ENCODE assay signal across 20 mouse cellular contexts in genomic region chr8:127585618-127586017, GRCm38 (mm10).
DNase-seq lines count a peak whose midpoint lies in the region; ATAC-seq and TF ChIP-seq lines count a peak whose summit lies in the region.
"Had no signal": no experiment of that assay in that cellular context is flagged by ENCODE, and none has a peak within 500 bp of the region (broad histone marks: within the 10 kb centered on the region; RNA-seq: fewer than 3 reads in every experiment).

No protein-coding gene starts in this region.

- no peaks in the 10 kb centered on the region for H3K9me3 ChIP-seq in heart, embryonic 15.5 days (replicated peaks)
- H3K9me3 ChIP-seq in lung, embryonic 16.5 days (ENCODE audit: control insufficient read depth, low read length): no peaks in the 10 kb centered on the region
- no peaks in the 10 kb centered on the region for H3K9me3 ChIP-seq in hindbrain, postnatal 0 days (ENCODE audit: low read length)
- H3K9me3 ChIP-seq: embryonic facial prominence, embryonic 12.5 days; forebrain, embryonic 15.5 days; hindbrain, embryonic 13.5 days; intestine, embryonic 15.5 days had no signal

- no peaks in the 10 kb centered on the region for H3K36me3 ChIP-seq in heart, embryonic 15.5 days
- no peaks in the 10 kb centered on the region for H3K36me3 ChIP-seq in lung, embryonic 16.5 days (ENCODE audit: control insufficient read depth, insufficient read depth, low read length)
- H3K36me3 ChIP-seq in hindbrain, postnatal 0 days (ENCODE audit: insufficient read depth, low read length): no peaks in the 10 kb centered on the region
- H3K36me3 ChIP-seq: embryonic facial prominence, embryonic 12.5 days; forebrain, embryonic 15.5 days; G1E; hindbrain, embryonic 13.5 days; intestine, embryonic 15.5 days had no signal

- H3K9ac ChIP-seq in heart, embryonic 15.5 days: no peak overlapping the region
- no peak overlapping the region for H3K9ac ChIP-seq in lung, embryonic 16.5 days (ENCODE audit: low read length)
- no peak overlapping the region for H3K9ac ChIP-seq in hindbrain, postnatal 0 days (replicated peaks; ENCODE audit: low read length)
- H3K9ac ChIP-seq: embryonic facial prominence, embryonic 12.5 days; forebrain, embryonic 15.5 days; hindbrain, embryonic 13.5 days; intestine, embryonic 15.5 days had no signal

- no peaks in the 10 kb centered on the region for H3K27me3 ChIP-seq in heart, embryonic 15.5 days
- no peaks in the 10 kb centered on the region for H3K27me3 ChIP-seq in lung, embryonic 16.5 days (ENCODE audit: control insufficient read depth, insufficient read depth, low read depth, low read length)
- H3K27me3 ChIP-seq in hindbrain, postnatal 0 days (ENCODE audit: insufficient read depth, low read length): no peaks in the 10 kb centered on the region
- H3K27me3 ChIP-seq: embryonic facial prominence, embryonic 12.5 days; forebrain, embryonic 15.5 days; hindbrain, embryonic 13.5 days; intestine, embryonic 15.5 days had no signal

- no peak overlapping the region for H3K4me2 ChIP-seq in heart, embryonic 15.5 days
- H3K4me2 ChIP-seq in lung, embryonic 16.5 days (ENCODE audit: low read depth, low read length): no peak overlapping the region
- no peak overlapping the region for H3K4me2 ChIP-seq in hindbrain, postnatal 0 days (ENCODE audit: low read depth, low read length)
- H3K4me2 ChIP-seq: embryonic facial prominence, embryonic 12.5 days; forebrain, embryonic 15.5 days; hindbrain, embryonic 13.5 days; intestine, embryonic 15.5 days had no signal

- TF ChIP-seq CTCF in hindbrain, postnatal 0 days (IDR thresholded peaks at IDR 0.05; ENCODE audit: low read depth): no peak

- 0 out of 2 replicates have a peak, but pooled peaks have one; percentile 35 for ATAC-seq in heart, embryonic 15.5 days (replicated peaks; ENCODE audit: insufficient number of reproducible peaks, insufficient read depth, low FRiP score, low read depth)
- ATAC-seq in lung, embryonic 16.5 days (ENCODE audit: low read depth): 0 out of 2 replicates have a peak, but pooled peaks have one; percentile 34
- ATAC-seq in hindbrain, postnatal 0 days: no peak
- ATAC-seq: CD4-positive, CD25-positive, alpha-beta regulatory T cell, adult 4 months; forebrain, embryonic 15.5 days; intestine, embryonic 15.5 days had no signal

- H3K4me1 ChIP-seq in heart, embryonic 15.5 days (replicated peaks): peaks cover 16% of the 10 kb centered on the region
- no peaks in the 10 kb centered on the region for H3K4me1 ChIP-seq in lung, embryonic 16.5 days (replicated peaks; ENCODE audit: control insufficient read depth, insufficient read depth, low read length)
- H3K4me1 ChIP-seq in hindbrain, postnatal 0 days (ENCODE audit: insufficient read depth, low read length): no peaks in the 10 kb centered on the region
- H3K4me1 ChIP-seq: intestine, embryonic 15.5 days had no signal

- H3K27ac ChIP-seq in heart, embryonic 15.5 days: no peak overlapping the region
- H3K27ac ChIP-seq in lung, embryonic 16.5 days (ENCODE audit: low read length): no peak overlapping the region
- no peak overlapping the region for H3K27ac ChIP-seq in hindbrain, postnatal 0 days
- H3K27ac ChIP-seq: embryonic facial prominence, embryonic 12.5 days; forebrain, embryonic 15.5 days; heart, adult 2 months; hindbrain, embryonic 13.5 days; intestine, embryonic 15.5 days had no signal

- intact Hi-C loops in heart, postnatal 25 days (cut with DNase I): loop anchor here (5.0 to 10.0 kb wide), 4 partner anchors 148 to 909 kb away; no protein-coding TSS in a partner anchor

- peak; percentile 61 for DNase-seq in heart, adult 11 months
- DNase-seq in heart, adult 18-20 months: no peak
- no peak for DNase-seq in heart, postnatal 25 days (ENCODE audit: low spot score)
- no peak for DNase-seq in lung, postnatal 36 days
- no peak for DNase-seq in hindbrain, postnatal 0 days (ENCODE audit: low spot score)
- DNase-seq: adrenal gland, adult 8-10 months; adrenal gland, postnatal 36 days; B cell, adult 2 months; cerebellum, adult 2 months; cerebellum, postnatal 10 days; gastrocnemius, postnatal 36 days; heart, adult 2 months had no signal

- H3K4me3 ChIP-seq in heart, embryonic 15.5 days: no peak overlapping the region
- no peak overlapping the region for H3K4me3 ChIP-seq in lung, embryonic 16.5 days (ENCODE audit: low read length)
- no peak overlapping the region for H3K4me3 ChIP-seq in hindbrain, postnatal 0 days (ENCODE audit: low read length)
- H3K4me3 ChIP-seq: embryonic facial prominence, embryonic 12.5 days; forebrain, embryonic 15.5 days; heart, adult 2 months; hindbrain, embryonic 13.5 days; intestine, embryonic 15.5 days had no signal

- WGBS in heart, embryonic 15.5 days: 79% methylated on average over 8 of the region's 8 CpGs
- WGBS in lung, embryonic 16.5 days: 79% methylated on average over 8 of the region's 8 CpGs
- 89% methylated on average over 8 of the region's 8 CpGs for WGBS in hindbrain, postnatal 0 days
